Mouse (Mus musculus): ENCODE data around the gene Npm1.
A peak's percentile ranks its signal among the peaks of the same experiment; 100 is the strongest.

The Npm1 gene

GRCm38 (mm10) chr11:33145201-33146142, 17.5 kb downstream of the Npm1 start:
- DNase-seq = peak; percentile 18

- DNase-seq = no peak
These were observed 19.1 kb downstream of the Npm1 start for GRCm38 (mm10) chr11:33143906-33144305.

- DNase-seq = no peak
These were observed 20.2 kb downstream of the Npm1 start for GRCm38 (mm10) chr11:33142801-33143200.

GRCm38 (mm10) chr11:33140111-33140460, 22.9 kb downstream of the Npm1 start:
- DNase-seq = no peak

- DNase-seq = no peak
These were observed 23.4 kb downstream of the Npm1 start for GRCm38 (mm10) chr11:33139458-33140110.

- no peak for DNase-seq
These were observed 24.3 kb downstream of the Npm1 start for GRCm38 (mm10) chr11:33138686-33139085.

- DNase-seq = no peak
These were observed 28.5 kb downstream of the Npm1 start for GRCm38 (mm10) chr11:33134391-33134986.

- DNase-seq = no peak
These were observed 30.2 kb downstream of the Npm1 start for GRCm38 (mm10) chr11:33132619-33133338.

GRCm38 (mm10) chr11:33127058-33127457, 35.9 kb downstream of the Npm1 start:
- DNase-seq = no peak

GRCm38 (mm10) chr11:33122575-33123268, 40.3 kb downstream of the Npm1 start:
- DNase-seq = no peak

GRCm38 (mm10) chr11:33119556-33119955, 43.5 kb downstream of the Npm1 start:
- DNase-seq = no peak

GRCm38 (mm10) chr11:33119116-33119515, 43.9 kb downstream of the Npm1 start:
- DNase-seq = no peak

GRCm38 (mm10) chr11:33118480-33118879, 44.5 kb downstream of the Npm1 start:
- no peak for DNase-seq

GRCm38 (mm10) chr11:33115796-33116195, 47.2 kb downstream of the Npm1 start:
- no peak for DNase-seq

GRCm38 (mm10) chr11:33112407-33112806, 50.6 kb downstream of the Npm1 start:
- DNase-seq = peak; percentile 41

- no peak for DNase-seq
These were observed 52.9 kb downstream of the Npm1 start for GRCm38 (mm10) chr11:33110111-33110510.

- DNase-seq = no peak
These were observed 55.5 kb downstream of the Npm1 start for GRCm38 (mm10) chr11:33107540-33107939.

- no peak for DNase-seq
These were observed 58.1 kb downstream of the Npm1 start for GRCm38 (mm10) chr11:33104911-33105316.

GRCm38 (mm10) chr11:33103291-33103943, 59.6 kb downstream of the Npm1 start:
- no peak for DNase-seq

All from cerebellum, adult 8-10 months (tissue).